Mouse (Mus musculus) left cerebral cortex, adult 18-20 months (tissue): Measurements from ENCODE around the gene Gm21663. TPM values are rescaled to one million over a fixed set of nuclear protein-coding genes. Genes with fewer than 3 reads are reported as not detected.
"Not testable (repeated sequence)": the region's sequence is repeated elsewhere in the genome, so short reads cannot be mapped to it uniquely, and the experiment has no call there.

Experiments used
- DNase-seq, 2 experiments: peaks; one replicate each; pipeline ENCODE4 v3.0.0; 2021 to 2022; ENCODE audit warnings: low spot score in 2 of 2, mixed read lengths in 1 of 2
- long read RNA-seq, 2 experiments: library from polyadenylated mRNA; stranded (forward); transcript quantifications; one replicate each; pipeline ENCODE4 v2.0.0; 2021
- total RNA-seq, 2 experiments: library from RNA; stranded (reverse); gene quantifications; 2 replicates each; pipeline ENCODE4 v1.2.3; 2021

Gene Gm21663
- total RNA-seq = not detected
- long read RNA-seq, experiment 1 = 0 reads
- long read RNA-seq, experiment 2 = 0 reads

DNA sequence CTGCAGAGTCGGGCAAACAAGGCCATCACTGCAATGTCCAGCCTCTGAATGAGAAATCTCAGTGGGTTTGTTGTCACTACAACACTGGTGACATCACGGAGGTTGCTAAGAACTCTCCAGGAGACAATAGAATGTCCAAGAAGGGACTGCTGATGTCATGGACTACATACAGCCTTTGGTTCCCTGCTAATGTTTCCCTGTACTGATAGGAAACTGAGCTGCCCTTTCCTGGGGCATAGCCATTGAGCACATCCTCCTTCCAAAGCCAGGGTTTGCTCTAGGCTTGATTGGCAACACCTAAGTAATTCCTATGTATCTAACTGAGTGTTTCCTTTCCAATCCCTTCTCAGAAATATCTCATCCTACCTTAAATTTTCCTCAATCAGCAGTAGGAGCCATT lies at the start of gene Gm21663:
Gm21663 (minus strand) TSS at position 101 of the 400 bp plus-strand sequence.
- DNase-seq = not testable (repeated sequence)

DNA sequence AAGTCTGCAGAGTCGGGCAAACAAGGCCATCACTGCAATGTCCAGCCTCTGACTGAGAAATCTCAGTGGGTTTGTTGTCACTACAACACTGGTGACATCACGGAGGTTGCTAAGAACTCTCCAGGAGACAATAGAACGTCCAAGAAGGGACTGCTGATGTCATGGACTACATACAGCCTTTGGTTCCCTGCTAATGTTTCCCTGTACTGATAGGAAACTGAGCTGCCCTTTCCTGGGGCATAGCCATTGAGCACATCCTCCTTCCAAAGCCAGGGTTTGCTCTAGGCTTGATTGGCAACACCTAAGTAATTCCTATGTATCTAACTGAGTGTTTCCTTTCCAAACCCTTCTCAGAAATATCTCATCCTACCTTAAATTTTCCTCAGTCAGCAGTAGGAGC lies 46.4 kb upstream of the Gm21663 start, which contains the start of gene Gm21698:
Gm21698 (minus strand) TSS at position 101 of the 400 bp plus-strand sequence.
- DNase-seq = not testable (repeated sequence)

DNA sequence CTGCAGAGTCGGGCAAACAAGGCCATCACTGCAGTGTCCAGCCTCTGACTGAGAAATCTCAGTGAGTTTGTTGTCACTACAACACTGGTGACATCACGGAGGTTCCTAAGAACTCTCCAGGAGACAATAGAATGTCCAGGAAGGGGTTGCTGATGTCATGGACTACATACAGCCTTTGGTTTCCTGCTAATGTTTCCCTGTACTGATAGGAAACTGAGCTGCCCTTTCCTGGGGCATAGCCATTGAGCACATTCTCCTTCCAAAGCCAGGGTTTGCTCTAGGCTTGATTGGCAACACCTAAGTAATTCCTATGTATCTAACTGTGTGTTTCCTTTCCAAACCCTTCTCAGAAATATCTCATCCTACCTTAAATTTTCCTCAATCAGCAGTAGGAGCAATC lies 30.4 kb upstream of the Gm21663 start, which contains the start of gene Gm21680:
Gm21680 (minus strand) TSS at position 101 of the 400 bp plus-strand sequence.
- not testable (repeated sequence) for DNase-seq

DNA sequence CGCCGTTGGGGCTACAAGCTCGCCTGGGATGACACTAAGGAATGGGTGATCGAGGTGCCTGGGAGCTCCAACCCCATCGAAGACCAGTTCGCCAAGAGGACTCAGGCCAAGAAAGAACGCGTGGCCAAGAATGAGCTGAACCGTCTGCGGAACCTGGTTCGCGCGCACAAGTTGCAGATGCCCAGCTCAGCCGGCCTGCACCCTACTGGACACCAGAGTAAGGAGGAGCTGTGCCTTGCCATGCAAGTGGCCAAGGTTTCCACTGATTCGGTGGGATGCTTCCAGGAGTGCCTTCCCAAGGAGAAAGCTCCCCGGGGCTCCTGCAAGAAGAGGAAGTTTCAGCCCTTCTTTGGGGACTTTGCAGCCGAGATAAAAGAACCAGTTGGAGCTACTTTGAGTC lies 14.9 kb upstream of the Gm21663 start:
- not testable (repeated sequence) for DNase-seq

DNA sequence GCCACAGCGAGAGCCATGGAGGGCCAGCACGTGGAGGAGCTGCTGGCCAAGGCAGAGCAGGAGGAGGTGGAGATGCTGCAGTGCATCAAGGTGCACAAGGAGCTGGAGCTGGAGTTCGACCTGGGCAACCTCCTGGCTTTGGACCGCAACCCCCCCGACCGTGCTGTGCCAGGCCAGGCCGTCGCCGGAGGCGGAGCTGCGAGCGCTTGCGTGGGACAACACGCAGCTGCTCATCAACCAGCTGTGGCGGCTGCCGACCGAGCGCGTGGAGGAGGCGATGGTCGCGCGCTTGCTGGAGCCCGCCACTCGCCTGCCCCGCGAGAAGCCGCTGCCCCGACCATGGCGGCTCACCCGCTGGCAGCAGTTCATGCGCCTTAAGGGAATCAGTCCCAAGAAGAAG lies 14.4 kb upstream of the Gm21663 start:
- not testable (repeated sequence) for DNase-seq

DNA sequence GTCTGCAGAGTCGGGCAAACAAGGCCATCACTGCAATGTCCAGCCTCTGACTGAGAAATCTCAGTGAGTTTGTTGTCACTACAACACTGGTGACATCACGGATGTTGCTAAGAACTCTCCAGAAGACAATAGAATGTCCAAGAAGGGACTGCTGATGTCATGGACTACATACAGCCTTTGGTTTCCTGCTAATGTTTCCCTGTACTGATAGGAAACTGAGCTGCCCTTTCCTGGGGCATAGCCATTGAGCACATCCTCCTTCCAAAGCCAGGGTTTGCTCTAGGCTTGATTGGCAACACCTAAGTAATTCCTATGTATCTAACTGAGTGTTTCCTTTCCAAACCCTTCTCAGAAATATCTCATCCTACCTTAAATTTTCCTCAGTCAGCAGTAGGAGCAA lies 12.1 kb upstream of the Gm21663 start, which contains the start of gene Gm21671:
Gm21671 (minus strand) TSS at position 101 of the 400 bp plus-strand sequence.
- DNase-seq = not testable (repeated sequence)

DNA sequence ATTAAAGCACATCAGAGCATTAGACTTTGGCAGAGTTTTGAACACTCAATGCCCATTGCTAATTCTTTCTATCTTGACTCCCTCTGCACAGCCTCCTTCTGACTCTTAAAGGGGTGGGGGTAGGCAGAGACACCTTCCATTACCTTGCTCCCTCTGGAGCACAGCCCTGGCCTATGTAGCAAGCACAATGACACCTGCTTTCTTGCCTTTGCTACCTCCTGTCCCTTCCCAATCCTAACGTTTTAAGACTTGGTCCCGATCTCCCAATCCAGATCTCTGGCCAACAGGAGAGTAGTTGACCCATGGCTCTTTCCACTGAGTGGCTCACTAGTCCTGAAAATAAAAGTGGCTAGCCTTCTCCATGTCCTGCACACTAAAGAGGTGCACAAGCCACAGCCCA lies 3.2 kb upstream of the Gm21663 start:
- DNase-seq = not testable (repeated sequence)

DNA sequence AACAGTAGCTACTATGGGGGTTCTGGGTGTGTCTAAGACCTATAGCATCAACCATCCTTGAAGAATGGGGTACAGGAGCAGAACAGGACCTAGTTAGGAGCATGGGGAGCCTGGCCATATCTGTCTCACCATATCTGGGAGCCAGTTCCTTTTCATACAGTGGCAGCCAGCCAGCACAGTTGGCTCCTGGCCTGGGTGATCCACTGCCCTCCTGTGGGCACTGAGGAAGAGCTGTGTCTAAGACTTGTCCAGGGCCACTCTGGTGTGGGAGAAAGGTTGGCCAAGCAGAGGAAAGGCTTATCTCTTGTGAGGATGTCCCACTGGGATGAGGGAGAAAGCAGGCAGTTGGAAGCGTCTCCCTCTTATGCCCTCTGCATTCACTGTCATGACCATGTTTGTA lies 50.9 kb downstream of the Gm21663 start:
- no peak for DNase-seq

DNA sequence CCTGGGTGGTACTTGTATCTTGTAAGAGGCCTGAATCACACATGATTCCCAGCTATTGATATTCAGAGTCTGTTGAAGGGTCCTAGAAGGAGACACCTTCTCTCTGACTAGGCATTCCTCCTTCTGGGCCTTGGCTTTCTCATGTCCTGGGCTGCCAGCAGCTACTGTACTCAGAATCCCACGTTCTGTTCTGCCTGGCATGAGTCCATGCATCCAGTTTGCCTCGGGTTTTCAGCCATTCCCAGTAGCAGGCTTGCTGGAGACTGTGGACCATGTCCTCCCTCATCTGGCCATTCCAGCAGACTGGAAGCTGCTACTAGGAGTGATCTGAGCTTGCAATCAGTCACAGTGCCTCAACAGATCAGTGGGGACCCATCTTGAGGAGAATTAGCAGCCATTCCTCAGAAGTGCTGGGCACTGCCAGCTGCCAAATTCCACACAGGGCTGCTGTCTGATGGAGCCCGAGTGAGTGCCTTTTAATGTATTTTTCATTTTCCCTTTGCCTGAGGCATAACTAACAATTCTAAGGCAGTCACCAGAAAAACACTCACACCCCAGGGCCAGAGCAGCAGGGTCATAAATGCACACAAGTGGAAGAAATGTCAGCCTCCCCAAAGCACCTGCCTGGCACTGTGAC lies 52.3 kb downstream of the Gm21663 start:
- no peak for DNase-seq

DNA sequence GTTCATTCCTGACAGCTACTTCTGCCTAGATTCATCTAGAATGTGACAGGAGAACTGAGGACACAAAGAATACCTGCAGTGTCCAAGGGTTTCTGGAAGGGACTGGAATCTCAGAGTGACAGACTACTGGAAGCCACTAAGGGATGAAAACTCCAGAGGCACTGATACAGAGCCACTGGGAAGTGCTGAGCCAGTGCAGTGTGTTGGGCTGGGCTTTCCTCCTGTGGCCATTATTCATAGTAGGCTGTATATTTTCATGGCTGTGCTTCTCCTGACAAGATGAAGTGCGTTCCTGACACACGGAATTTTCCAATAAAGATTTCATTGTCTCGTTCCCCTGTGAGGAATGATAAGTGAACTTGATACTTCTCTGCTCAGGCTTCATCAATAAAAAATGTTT lies 55.5 kb downstream of the Gm21663 start:
- no peak for DNase-seq

Other genes starting within 250 kb of the Gm21663 start
- 1 to 10 TPM; 6.0 to 6.9 TPM for gene Xrcc2, start 236.6 kb downstream of the Gm21663 start, total RNA-seq
- 100 to 1,000 TPM; 115 to 117 TPM for gene Actr3b, start 182.4 kb downstream of the Gm21663 start, total RNA-seq
- not detected for gene Gm21671, start 12.0 kb upstream of the Gm21663 start, total RNA-seq
- not detected for gene Gm21680, start 30.3 kb upstream of the Gm21663 start, total RNA-seq
- gene Gm21698, start 46.3 kb upstream of the Gm21663 start, total RNA-seq = not detected
- not detected for gene Gm1979, start 62.4 kb upstream of the Gm21663 start, total RNA-seq
- not detected for gene Gm5862, start 80.5 kb upstream of the Gm21663 start, total RNA-seq
- not detected for gene Speer4a, start 97.2 kb upstream of the Gm21663 start, total RNA-seq
- not detected for gene Gm7347, start 116.2 kb upstream of the Gm21663 start, total RNA-seq
- gene Gm10471, start 146.9 kb upstream of the Gm21663 start, total RNA-seq = not detected
- gene 5031410I06Rik, start 163.0 kb upstream of the Gm21663 start, total RNA-seq = not detected
- not detected for gene Gm10220, start 179.0 kb upstream of the Gm21663 start, total RNA-seq